Mouse (Mus musculus) embryonic facial prominence, embryonic 11.5 days (tissue): ENCODE results near the gene Pcf11. TPM values are rescaled to one million over a fixed set of nuclear protein-coding genes. Genes with fewer than 3 reads are reported as not detected.
A peak's percentile ranks its signal among the peaks of the same experiment; 100 is the strongest.

Source experiments
- ATAC-seq: fragments of 200-750 bp; cut with Nextera tagmentation; replicated peaks from 2 replicates; pipeline ENCODE4 v1.8.0; 2017; ENCODE audit warnings: low read depth; ENCODE audit not compliant: insufficient number of reproducible peaks, low FRiP score, low TSS enrichment
- DNase-seq: peaks from one replicate; pipeline ENCODE4 v3.0.0-alpha.2; 2015; ENCODE audit warnings: low spot score
- H3K27ac ChIP-seq: fragments of 300-500 bp; sonication (generic); replicated peaks from 2 replicates; pipeline ENCODE4 v1.5.1; 2014; ENCODE audit warnings: mild to moderate bottlenecking, low read depth, low read length, control low read depth
- H3K27me3 ChIP-seq: fragments of 300-500 bp; sonication (generic); 2 replicates; pipeline ENCODE4 v1.6.1; 2014; ENCODE audit warnings: mild to moderate bottlenecking, low read length, moderate library complexity, mixed read lengths; ENCODE audit not compliant: control insufficient read depth, insufficient read depth
- H3K36me3 ChIP-seq: fragments of 300-500 bp; sonication (generic); replicated peaks from 2 replicates; pipeline ENCODE4 v1.6.1; 2014; ENCODE audit warnings: low read depth, mild to moderate bottlenecking, low read length, moderate library complexity, mixed read lengths; ENCODE audit not compliant: control insufficient read depth, insufficient read depth
- H3K4me1 ChIP-seq: fragments of 300-500 bp; sonication (generic); 2 replicates; pipeline ENCODE4 v1.6.1; 2014; ENCODE audit warnings: low read length, mixed read lengths; ENCODE audit not compliant: control insufficient read depth, insufficient read depth
- H3K4me2 ChIP-seq: fragments of 300-500 bp; sonication (generic); 2 replicates; pipeline ENCODE4 v1.6.1; 2014; ENCODE audit warnings: low read depth, mild to moderate bottlenecking, control low read depth, low read length, moderate library complexity
- H3K4me3 ChIP-seq: fragments of 300-500 bp; sonication (generic); 2 replicates; pipeline ENCODE4 v1.5.1; 2014; ENCODE audit warnings: low read depth, low read length, control low read depth
- H3K9ac ChIP-seq: fragments of 300-500 bp; sonication (generic); replicated peaks from 2 replicates; pipeline ENCODE4 v1.6.1; 2014; ENCODE audit warnings: mild to moderate bottlenecking, control low read depth, low read length
- H3K9me3 ChIP-seq: fragments of 300-500 bp; sonication (generic); replicated peaks from 2 replicates; pipeline ENCODE4 v1.6.1; 2016; ENCODE audit warnings: mild to moderate bottlenecking, low read length, inconsistent platforms, mixed read lengths; ENCODE audit not compliant: control insufficient read depth
- WGBS: fragments of 180-500 bp; shearing (Covaris S2); extraction: QIAGEN DNeasy Blood & Tissue Kit; methylation state at CpG from one replicate; pipeline ENCODE4 v1.1.7; 2014; 5-methylcytosine and 5-hydroxymethylcytosine counted together
- polyA plus RNA-seq: library from polyadenylated mRNA; unstranded; fragments of >200 nt; fragmentation: Nextera tagmentation; extraction: Ambion mirVana; gene quantifications from 2 replicates; pipeline ENCODE4 v1.2.1, GENCODE M21; 2014

Gene Pcf11
- polyA plus RNA-seq = 24.0 and 24.1 TPM in 2 replicates

DNA sequence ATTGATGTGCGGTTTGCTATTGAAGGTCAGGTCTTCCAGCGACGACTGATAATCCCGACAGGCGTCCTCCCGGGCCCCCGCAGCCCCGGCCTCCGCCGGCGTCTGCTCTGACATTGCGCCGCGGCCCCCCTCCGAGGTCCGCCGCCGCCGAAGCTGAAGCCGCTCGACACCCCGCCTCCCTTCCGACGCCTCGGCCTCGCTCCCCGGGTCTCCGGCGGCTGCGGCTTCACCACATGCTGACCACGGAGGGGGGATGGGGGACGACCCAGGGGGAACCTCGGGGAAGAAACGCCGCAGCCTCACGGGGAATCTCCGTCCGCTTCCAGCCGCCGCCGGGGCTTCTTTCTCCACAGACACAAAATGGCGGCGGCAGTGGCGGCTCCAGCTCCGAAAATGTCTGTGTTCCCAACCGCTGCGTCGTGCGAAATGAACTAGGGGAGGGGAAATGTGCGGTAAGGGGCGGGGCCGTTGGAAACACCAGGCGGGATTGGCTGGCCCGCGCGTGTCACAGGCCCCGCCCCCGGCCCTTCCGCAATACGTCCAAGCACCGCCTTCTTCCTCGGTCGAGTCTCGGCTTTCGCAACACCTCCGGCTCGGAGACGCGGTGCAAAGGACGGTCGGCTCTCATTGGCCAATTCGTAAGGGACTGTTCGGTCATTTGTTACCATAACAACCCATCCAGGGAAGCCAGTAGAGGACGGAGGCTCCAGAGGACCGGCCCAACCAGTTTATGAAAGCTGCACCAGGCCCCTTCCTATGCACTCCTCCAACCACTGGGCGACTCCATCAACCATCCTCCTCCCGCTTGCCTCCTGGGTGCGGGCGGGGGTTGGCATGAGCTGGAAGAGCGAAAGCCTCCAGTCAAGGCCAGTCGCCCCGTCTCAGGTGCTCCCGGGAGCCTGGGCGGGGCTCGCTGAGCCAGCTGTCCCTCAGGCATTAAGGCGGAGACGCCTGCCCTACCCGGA, at the start of gene Pcf11:
TSS of gene Pcf11 (minus strand) at position 428 of the 965 bp plus-strand sequence.
- Histone ChIP-seq H3K27ac (peak within 1 kb of the TSS; percentile 87), H3K9me3 (no peaks in the 10 kb centered on the region), H3K9ac (peak within 1 kb of the TSS; percentile 89), H3K36me3 (no peaks in the 10 kb centered on the region), H3K4me3 (peak within 1 kb of the TSS; percentile 88), H3K4me1 (no peaks in the 10 kb centered on the region), H3K4me2 (peak within 1 kb of the TSS; percentile 69), H3K27me3 (no peaks in the 10 kb centered on the region)
- WGBS = under 1% methylated on average over 88 of the region's 88 CpGs
- peak; percentile 98 for DNase-seq
- peak; percentile 99 for ATAC-seq

GRCm38 (mm10) chr7:92715055-92715454, 45.3 kb upstream of the Pcf11 start:
- DNase-seq (no peak), ATAC-seq (no peak)
- H3K4me2 ChIP-seq = no peak overlapping the region
- H3K27me3 ChIP-seq = no peaks in the 10 kb centered on the region
- no peaks in the 10 kb centered on the region for H3K9me3 ChIP-seq
- H3K27ac ChIP-seq = no peak overlapping the region
- no peak overlapping the region for H3K4me3 ChIP-seq
- H3K4me1 ChIP-seq = no peaks in the 10 kb centered on the region
- no peak overlapping the region for H3K9ac ChIP-seq
- 75% methylated on average over 1 of the region's 1 CpGs for WGBS
- H3K36me3 ChIP-seq = no peaks in the 10 kb centered on the region

- no peak overlapping the region for H3K27ac ChIP-seq
- no peaks in the 10 kb centered on the region for H3K9me3 ChIP-seq
- H3K4me1 ChIP-seq = no peaks in the 10 kb centered on the region
- H3K9ac ChIP-seq = no peak overlapping the region
- no peaks in the 10 kb centered on the region for H3K27me3 ChIP-seq
- ATAC-seq = no peak
- no peak overlapping the region for H3K4me2 ChIP-seq
- H3K36me3 ChIP-seq = no peaks in the 10 kb centered on the region
- 81% methylated on average over 3 of the region's 3 CpGs for WGBS
- DNase-seq = no peak
- no peak overlapping the region for H3K4me3 ChIP-seq
These were observed 41.9 kb upstream of the Pcf11 start for GRCm38 (mm10) chr7:92711593-92711992.

GRCm38 (mm10) chr7:92709573-92709972, 39.8 kb upstream of the Pcf11 start:
- ATAC-seq = no peak
- H3K4me3 ChIP-seq = no peak overlapping the region
- 49% methylated on average over 2 of the region's 2 CpGs for WGBS
- no peak overlapping the region for H3K27ac ChIP-seq
- no peaks in the 10 kb centered on the region for H3K9me3 ChIP-seq
- no peaks in the 10 kb centered on the region for H3K27me3 ChIP-seq
- no peak overlapping the region for H3K9ac ChIP-seq
- no peak for DNase-seq
- no peaks in the 10 kb centered on the region for H3K36me3 ChIP-seq
- no peaks in the 10 kb centered on the region for H3K4me1 ChIP-seq
- H3K4me2 ChIP-seq = no peak overlapping the region

- Histone ChIP-seq H3K9me3 (no peaks in the 10 kb centered on the region), H3K4me3 (no peak overlapping the region), H3K27ac (no peak overlapping the region), H3K27me3 (no peaks in the 10 kb centered on the region), H3K36me3 (no peaks in the 10 kb centered on the region), H3K4me2 (no peak overlapping the region), H3K9ac (no peak overlapping the region), H3K4me1 (no peaks in the 10 kb centered on the region)
- DNase-seq = no peak
- 77% methylated on average over 12 of the region's 12 CpGs for WGBS
- ATAC-seq = no peak
These were observed 37.0 kb upstream of the Pcf11 start for GRCm38 (mm10) chr7:92706711-92707110.

GRCm38 (mm10) chr7:92705534-92705933, 35.8 kb upstream of the Pcf11 start:
- 65% methylated on average over 2 of the region's 2 CpGs for WGBS
- ATAC-seq (no peak), DNase-seq (no peak)
- no peaks in the 10 kb centered on the region for H3K4me1 ChIP-seq
- no peak overlapping the region for H3K4me3 ChIP-seq
- H3K9ac ChIP-seq = no peak overlapping the region
- H3K36me3 ChIP-seq = no peaks in the 10 kb centered on the region
- H3K9me3 ChIP-seq = no peaks in the 10 kb centered on the region
- H3K27me3 ChIP-seq = no peaks in the 10 kb centered on the region
- no peak overlapping the region for H3K27ac ChIP-seq
- H3K4me2 ChIP-seq = no peak overlapping the region

DNA sequence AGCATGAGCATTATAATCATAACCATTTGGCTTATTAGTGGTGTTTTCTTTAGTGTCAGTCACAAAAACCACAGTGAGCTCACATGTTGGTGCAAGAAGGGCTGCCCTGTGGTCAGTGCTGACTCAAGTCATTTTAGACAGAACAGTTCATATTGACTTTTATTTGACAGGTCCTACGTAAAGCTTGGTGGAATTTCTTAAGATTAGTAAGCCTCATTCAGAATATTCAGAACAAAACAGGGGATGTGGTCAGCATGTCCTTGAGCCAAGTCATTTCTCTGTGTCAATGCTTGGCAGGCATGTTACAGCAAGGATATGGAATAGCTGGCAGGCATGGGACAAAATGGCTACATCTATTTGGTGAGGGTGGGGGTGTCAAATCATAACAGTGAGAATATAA, 33.9 kb upstream of the Pcf11 start:
- DNase-seq = no peak
- no peaks in the 10 kb centered on the region for H3K4me1 ChIP-seq
- no peak overlapping the region for H3K4me2 ChIP-seq
- H3K27me3 ChIP-seq = no peaks in the 10 kb centered on the region
- WGBS = 73% methylated on average over 1 of the region's 1 CpGs
- no peak overlapping the region for H3K9ac ChIP-seq
- H3K4me3 ChIP-seq = no peak overlapping the region
- no peak overlapping the region for H3K27ac ChIP-seq
- H3K9me3 ChIP-seq = no peaks in the 10 kb centered on the region
- H3K36me3 ChIP-seq = no peaks in the 10 kb centered on the region
- no peak for ATAC-seq

GRCm38 (mm10) chr7:92698770-92699169, 29.0 kb upstream of the Pcf11 start:
- DNase-seq = no peak

More at GRCm38 (mm10) chr7:92698770-92699169, 29.0 kb upstream of the Pcf11 start:
- Histone ChIP-seq H3K9me3 (no peaks in the 10 kb centered on the region), H3K27me3 (no peaks in the 10 kb centered on the region), H3K9ac (no peak overlapping the region), H3K27ac (no peak overlapping the region), H3K36me3 (no peaks in the 10 kb centered on the region), H3K4me2 (no peak overlapping the region), H3K4me1 (no peaks in the 10 kb centered on the region), H3K4me3 (no peak overlapping the region)
- ATAC-seq = no peak
- 77% methylated on average over 5 of the region's 5 CpGs for WGBS
